8 mouse cellular contexts compared by ENCODE assay signal in the genomic region with DNA sequence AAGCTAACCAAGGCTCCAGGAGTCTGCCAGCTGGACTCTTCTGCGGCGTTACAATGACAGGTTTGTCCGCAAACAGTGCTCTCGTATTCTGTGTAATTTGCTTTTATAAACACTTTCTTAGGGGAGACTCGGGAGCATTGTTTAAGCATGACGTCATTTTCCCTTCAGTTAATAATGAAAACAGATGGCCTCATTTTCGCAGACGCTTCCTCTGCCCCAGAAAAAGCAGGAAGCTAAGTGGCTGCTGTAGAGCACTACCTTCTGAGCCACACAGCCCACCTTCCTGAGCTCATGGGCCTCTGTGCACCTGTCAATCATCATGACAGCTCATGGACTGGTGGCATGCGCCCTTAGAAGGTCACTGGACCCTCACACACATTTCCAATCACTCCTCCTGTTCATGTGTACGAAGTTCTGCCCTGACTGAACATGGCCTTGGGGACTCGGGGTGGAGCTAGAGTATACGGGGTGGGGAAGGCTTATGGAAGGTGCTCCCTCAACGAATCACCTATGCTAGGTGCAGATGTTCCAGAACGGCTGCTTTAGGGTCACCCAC.
DNase-seq lines count a peak whose midpoint lies in the region; ATAC-seq lines count a peak whose summit lies in the region.

No protein-coding gene starts in this region.

- peak; percentile 72 for DNase-seq in embryo, embryonic 11 days
- peak; percentile 63 for DNase-seq in hindlimb bud, embryonic 11.5 days (ENCODE audit: extremely low spot score, low read depth, low spot score)
- DNase-seq in cerebellum, adult 9-10 months: no peak
- no peak for DNase-seq in thymus, postnatal 25 days
- DNase-seq in cerebellum, adult 11-12 months: no peak

- H3K27ac ChIP-seq in forebrain, embryonic 13.5 days: no peak overlapping the region; the same call in 1 of the 2 replicates
- peak overlapping the region; percentile 15; the same call in 1 of the 2 replicates for H3K27ac ChIP-seq in midbrain, embryonic 13.5 days

- no peak overlapping the region for H3K9ac ChIP-seq in forebrain, embryonic 13.5 days
- no peak overlapping the region for H3K9ac ChIP-seq in midbrain, embryonic 13.5 days (replicated peaks)

- H3K36me3 ChIP-seq in forebrain, embryonic 13.5 days (ENCODE audit: poor library complexity, severe bottlenecking): no peaks in the 10 kb centered on the region
- no peaks in the 10 kb centered on the region for H3K36me3 ChIP-seq in midbrain, embryonic 13.5 days

- peaks cover 8% of the 10 kb centered on the region for H3K27me3 ChIP-seq in forebrain, embryonic 13.5 days
- no peaks in the 10 kb centered on the region for H3K27me3 ChIP-seq in midbrain, embryonic 13.5 days

- WGBS in forebrain, embryonic 13.5 days: 39% methylated on average over 14 of the region's 14 CpGs
- WGBS in midbrain, embryonic 13.5 days: 46% methylated on average over 14 of the region's 14 CpGs

- peaks cover 28% of the 10 kb centered on the region for H3K4me1 ChIP-seq in forebrain, embryonic 13.5 days
- peaks cover 13% of the 10 kb centered on the region for H3K4me1 ChIP-seq in midbrain, embryonic 13.5 days (replicated peaks)

- peak overlapping the region; percentile 9; the same call in 1 of the 2 replicates for H3K4me3 ChIP-seq in forebrain, embryonic 13.5 days
- no peak overlapping the region for H3K4me3 ChIP-seq in midbrain, embryonic 13.5 days (replicated peaks)

- H3K4me2 ChIP-seq in forebrain, embryonic 13.5 days: peak overlapping the region; percentile 45
- H3K4me2 ChIP-seq in midbrain, embryonic 13.5 days (replicated peaks): peak overlapping the region; percentile 19

- ATAC-seq in forebrain, embryonic 13.5 days: peak; percentile 70
- ATAC-seq in midbrain, embryonic 13.5 days: peak; percentile 74
- no peak for ATAC-seq in megakaryocyte progenitor cell, adult 5-6 weeks (replicated peaks; ENCODE audit: poor library complexity)

- H3K9me3 ChIP-seq in forebrain, embryonic 13.5 days (replicated peaks): no peaks in the 10 kb centered on the region
- no peaks in the 10 kb centered on the region for H3K9me3 ChIP-seq in midbrain, embryonic 13.5 days

Comparison
In these comparisons a context has a peak if more than half of its experiments do, and no peak if none do; other contexts are left out.
1. DNase-seq: peak in embryo, embryonic 11 days (single experiment) and hindlimb bud, embryonic 11.5 days (single experiment); none in cerebellum, adult 9-10 months (single experiment), thymus, postnatal 25 days (single experiment) and cerebellum, adult 11-12 months (single experiment).